Mouse (Mus musculus) cerebellum, adult 18-20 months (tissue): ENCODE measurements around the gene 9230112D13Rik.

ENCODE experiments used
- DNase-seq, 2 experiments: peaks; one replicate each; pipeline ENCODE4 v3.0.0; 2021

9230112D13Rik gene

DNA sequence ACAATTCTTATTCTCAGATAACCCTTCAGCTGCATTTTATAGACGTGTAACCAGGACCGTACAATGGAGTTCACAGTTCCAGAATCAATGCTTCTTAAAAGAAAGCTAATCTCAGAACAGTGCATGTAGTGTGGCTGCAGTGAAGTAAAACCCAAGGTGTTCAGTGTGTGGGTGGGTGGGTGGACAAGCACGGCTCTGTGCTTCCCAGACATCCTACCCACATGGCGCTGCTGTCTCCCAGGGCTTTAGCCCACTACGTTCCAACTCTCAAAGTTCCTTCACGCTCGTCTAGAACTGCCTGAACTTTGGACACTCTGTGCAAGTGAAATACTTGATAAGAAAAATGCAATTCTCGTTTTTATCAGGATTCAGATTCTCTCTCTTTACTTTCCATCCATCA lies at the start of gene 9230112D13Rik:
9230112D13Rik (minus strand) TSS at position 101 of the 400 bp plus-strand sequence.
- no peak for DNase-seq

DNA sequence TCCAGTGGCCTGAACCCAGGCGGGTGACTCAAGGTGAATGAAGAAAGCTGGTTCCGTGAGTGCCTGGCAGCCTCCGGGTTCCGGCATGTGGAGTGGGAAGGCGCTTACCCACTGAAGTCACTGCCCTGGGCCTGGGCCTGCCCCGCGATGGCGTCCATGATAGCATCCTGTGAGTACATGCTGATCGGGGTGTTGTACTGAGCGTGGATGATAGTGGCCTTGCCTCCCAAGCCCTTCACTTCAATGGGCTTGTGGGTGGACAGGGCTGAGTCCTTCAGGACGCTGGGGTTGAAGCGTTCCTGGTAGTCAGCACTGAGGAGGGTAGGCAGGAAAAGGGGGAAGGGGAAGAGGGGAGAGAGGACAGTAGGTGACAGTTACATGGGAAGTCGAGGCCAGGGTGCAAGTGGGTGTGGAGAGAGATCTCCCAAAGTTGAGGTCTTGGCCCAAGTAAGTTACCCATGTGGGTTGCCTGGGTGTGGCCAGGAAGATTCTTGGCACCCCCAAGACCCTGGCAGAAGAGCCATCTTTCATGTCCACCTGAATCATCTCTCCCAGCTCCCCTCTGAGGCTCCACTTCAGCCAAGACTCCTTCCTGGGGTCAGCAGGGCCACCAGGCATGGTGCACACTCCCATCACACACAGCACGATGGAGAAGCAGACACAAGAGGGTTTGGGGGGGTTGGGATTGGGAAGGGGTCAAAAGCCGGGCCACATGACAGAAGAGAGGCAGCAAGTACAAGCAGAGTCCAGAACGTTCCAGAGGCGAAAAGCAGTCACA lies 49.2 kb upstream of the 9230112D13Rik start:
- DNase-seq, result no peak

DNA sequence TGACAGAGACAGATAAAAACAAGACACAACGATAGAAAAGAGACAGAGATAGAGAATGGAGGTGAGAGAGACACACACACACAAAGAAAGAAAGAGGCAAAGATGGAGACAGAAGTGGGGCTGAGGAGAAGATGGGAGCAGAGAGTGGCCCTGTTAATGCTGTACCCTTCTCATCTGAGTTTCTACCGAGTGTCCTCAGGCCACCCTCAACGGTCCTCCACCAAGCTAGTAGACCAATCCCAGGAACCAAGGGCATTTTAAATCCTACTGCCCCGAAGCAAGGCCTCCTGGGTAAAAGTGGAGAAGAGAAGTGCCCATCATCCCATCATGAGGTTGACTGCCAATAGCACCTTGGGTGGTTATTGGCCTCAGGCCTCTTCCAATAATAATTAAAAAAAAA lies 48.3 kb upstream of the 9230112D13Rik start:
- DNase-seq, result no peak

DNA sequence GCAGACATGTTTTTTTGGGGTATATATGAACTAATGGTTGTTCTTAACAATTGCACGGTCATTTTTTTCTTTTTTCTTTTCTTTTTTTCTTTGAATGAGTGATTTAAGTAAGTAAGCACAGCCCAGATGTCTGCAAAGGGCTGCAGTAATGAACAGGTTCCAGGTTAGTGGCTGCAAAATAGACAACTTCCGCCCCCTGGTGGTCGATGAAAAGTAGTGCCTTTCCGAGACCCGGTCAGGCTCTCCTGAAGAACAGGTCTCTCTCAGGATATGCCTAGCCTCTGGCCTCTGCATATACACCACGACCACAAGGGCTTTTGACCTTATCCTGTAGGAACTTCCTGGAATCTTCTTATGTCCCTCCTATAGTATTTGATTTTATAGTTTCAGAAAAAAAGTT lies 47.7 kb upstream of the 9230112D13Rik start:
- peak; percentile 86 to 90 for DNase-seq

DNA sequence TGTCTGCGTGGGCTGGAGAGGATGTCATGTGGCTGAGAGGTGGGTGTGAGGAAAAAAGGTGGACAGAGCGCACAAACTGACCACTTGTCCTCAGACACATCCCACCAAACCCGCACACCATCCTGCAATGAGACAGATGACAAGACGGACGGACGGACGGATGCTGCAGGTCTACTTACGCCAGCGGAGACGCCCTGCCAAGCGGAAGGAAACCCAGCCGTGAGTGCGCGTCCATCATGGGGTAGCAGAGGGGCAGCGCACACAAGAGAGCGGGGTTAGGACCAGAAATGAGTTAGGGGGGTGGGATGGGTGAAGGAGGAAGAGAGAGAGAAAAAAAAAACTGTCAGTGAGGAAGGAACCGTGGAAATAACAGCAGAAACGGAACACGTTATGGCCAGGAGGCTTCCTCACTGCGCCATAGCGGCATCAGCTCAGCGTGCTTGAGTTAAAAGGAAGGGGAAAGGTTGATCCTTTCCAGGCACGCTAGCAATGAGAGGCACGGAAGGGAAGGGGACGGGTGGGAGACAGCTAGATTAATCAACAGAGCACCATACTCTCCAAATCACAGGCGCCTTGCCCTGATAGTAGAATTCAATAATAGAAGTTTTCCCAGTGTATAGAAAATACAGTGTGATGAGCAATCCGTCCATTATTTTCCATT lies 47.1 kb upstream of the 9230112D13Rik start:
- peak; percentile 12 to 26 for DNase-seq

DNA sequence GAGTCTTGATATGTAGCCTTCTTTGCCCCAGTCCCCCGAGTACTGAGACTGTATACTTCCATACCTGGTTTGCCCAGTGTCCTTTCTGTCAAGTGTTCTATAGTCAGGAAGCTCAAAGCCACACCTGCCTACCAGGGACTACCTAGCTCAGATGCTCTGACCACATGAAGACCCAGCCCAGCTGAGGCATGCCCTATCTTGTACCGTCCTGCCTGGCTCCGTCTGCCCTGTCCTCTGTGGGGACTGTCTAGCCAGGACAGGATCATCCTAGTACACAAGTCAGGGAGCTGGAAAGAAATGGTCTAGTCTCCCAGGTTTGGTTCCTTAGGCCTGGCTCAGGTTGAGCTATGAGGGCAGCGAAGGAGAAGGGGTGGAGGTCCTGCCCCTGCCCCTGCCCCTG lies 46.0 kb upstream of the 9230112D13Rik start:
- DNase-seq, result no peak

DNA sequence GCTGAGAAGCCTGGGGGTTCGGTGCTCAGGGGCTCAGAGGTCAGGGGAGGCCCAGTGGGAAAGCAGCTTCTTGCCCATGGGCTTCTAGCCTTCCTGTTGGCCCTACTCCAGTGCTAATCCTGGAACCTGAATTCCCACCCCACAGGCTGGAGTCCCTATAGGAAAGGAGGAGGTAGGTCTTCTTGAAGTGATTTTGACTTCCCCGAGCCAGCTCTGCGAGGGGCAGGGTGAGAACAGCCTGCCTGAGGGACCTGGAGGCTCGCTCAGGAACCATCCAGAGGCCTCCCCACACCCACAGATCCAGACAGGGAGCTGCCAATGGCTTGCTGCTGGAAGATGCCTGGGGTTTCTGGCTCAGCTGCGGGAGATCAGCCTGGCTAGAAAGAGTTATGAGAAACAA lies 45.1 kb upstream of the 9230112D13Rik start:
- DNase-seq, result no peak

DNA sequence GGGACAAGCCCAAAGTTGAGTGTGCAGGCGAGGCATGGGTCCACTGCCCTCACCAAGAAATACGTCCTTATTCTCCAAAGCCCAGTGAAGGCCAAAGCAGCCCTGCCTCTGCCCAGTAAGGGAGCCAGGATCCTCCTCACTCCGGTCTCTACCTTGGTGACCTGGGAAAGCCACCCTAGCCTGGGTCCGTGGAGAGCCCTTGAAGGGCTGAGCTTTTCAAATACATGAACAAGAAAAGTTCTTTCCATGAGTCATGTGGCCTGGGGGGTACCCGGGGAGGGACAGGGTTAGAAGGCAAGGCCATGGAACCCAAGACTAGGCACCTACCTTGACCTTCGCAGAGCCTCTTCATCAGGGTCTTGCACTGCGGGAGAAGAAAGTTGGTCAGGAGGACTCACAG lies 43.9 kb upstream of the 9230112D13Rik start:
- DNase-seq, result no peak

DNA sequence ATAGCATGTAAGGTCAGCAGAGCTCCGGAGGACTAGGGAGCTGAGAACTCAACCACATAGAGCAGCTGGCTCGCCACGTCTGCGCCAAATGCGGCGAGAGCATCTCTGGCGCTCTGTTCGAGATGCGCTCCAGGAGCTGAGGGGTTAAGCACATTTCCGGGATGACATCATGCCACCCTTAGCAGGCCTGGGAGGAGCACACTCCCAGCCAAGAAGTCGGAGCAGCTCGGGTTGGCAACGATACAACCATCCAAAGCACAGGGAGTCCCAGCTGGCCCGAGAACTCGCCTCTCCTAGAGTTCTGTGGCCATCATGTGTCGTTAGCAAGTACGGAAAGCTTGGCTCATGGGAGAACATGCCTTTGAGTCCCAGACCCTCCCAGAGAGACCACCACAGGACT lies 43.1 kb upstream of the 9230112D13Rik start:
- DNase-seq, result peak; percentile 41 to 47

DNA sequence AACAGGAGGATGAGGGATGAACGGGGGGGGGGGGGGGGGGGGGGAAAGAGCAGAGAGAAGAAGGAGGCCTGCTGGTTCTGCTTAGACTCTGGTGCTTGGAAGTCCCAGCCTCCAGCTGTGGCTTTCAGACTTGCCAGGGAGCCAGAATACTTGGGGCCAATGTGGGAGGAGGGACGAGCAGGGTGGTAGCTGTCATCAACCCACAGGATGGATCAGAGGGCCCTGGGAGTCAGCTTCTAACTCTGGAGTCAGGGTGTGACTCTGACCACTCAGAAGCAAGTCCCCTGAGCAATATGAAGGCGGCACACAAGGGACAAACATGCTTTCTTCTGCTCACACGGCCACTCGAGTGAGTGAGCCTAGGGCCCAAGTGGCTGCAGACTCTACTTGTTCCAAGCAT lies 42.0 kb upstream of the 9230112D13Rik start:
- no peak for DNase-seq

DNA sequence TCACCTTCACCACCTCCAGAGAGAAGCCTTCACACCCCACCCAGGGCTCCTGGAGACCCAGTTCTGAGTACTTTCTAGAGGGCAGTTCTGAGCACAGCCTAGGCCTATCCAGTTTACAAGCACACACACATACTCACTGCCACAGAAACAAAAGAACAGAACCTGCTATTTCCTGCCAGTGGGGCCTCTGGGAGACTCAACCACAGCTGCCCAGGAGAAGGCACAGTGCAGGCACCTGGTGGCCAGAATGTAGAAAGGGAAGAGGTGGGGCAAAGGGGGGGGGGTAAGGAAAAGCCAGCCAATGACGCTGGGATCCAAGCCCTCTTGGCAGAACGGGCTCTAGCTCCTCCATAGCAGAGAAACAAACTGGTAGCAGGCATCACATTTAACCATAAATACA lies 39.8 kb upstream of the 9230112D13Rik start:
- no peak for DNase-seq

DNA sequence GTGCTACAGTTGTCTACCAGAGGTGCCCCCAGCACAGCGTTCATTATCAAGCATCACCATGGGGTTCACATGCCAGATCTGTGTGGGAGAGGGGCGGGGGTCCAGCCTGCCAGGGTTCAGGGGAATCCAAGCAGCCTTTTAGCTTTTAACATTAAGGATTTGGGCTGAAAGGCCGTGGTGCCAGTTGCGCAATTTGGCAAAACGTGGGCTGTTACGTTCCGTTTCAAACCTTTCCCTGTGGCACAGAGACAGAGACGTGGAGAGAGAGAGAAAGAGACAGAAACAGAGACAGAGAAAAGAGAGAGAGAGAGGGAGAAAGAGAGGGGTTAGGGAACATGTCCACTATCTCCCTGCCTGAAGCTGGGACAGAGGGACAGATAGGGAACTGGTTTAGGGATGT lies 39.0 kb upstream of the 9230112D13Rik start:
- no peak for DNase-seq

DNA sequence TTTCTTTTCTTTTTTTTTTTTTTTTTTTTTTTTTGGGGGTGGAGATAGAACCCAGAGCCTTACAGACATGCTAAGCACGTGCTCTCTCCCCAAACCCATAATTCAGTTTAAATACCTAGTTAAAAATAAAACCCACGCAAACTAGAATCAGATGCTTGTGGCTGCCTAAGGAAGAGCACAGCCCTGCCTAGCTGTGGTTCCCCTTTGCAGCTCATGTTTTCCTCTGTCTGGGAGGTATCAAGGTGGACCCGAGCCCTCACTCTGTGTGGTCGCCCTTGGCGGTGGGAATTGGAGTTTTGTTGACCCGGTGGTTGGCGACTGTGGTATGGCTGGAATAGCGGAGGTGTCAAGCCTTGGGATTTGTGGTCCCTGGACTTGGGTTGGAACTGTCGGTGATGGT lies 36.3 kb upstream of the 9230112D13Rik start:
- no peak for DNase-seq

DNA sequence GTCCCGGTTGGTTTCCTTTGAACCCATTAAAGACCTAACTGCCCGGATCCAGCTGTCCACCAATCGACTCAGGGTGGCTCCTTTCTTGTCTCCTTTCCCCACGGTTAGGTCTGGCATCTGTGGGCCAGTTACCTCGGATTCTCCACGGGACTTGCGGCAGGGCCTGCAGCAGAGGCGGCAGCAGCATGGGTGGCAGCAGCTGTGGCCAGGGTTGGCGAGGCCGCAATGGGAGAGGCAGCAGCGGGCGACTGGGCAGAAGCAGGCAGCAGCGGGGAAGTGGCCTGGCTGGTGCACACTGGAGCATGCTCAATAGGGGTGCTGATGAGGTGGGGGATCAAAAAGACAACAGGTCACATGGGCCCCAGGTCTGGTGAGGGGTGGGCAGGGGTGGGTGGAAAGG lies 32.6 kb upstream of the 9230112D13Rik start:
- DNase-seq, result no peak

DNA sequence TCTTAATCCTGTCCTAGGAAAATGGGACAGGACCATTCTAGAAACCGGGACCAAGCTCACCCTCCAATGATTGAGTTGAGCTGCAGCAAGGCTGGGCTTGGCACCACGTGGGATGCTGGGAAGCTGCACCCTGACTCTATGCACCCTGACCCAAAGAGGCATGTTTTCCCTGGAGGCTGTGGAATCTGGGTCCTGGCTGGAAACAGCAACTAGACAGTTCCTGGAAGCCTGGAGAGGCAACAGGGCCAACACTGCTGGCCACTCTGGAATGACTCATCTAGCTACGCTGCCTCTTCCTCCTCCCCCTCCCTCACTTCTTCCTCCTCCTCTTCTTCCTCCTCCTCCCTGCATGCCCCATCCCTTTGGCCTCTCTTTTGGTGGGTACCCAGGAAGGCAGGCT lies 31.4 kb upstream of the 9230112D13Rik start:
- DNase-seq, result no peak

DNA sequence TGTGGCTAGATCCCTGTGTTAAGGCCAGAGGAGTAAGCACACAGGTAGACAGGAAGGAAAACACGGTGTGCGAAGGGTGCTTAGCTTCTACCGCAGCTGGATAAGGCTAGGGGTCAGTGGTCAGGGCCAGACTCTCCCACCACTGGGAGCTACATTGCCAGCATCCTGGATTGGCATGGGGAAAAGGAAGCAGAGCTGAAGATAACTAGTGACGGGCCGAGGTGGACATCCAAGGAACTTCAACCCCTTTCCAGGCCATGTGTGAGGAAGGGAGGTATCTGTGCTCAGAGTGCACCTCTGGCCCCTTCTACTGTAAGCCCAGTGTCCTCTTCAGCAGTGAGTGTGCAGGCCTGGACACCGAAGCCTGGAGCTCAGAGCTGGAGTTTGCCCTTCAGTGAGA lies 30.9 kb upstream of the 9230112D13Rik start:
- no peak for DNase-seq

DNA sequence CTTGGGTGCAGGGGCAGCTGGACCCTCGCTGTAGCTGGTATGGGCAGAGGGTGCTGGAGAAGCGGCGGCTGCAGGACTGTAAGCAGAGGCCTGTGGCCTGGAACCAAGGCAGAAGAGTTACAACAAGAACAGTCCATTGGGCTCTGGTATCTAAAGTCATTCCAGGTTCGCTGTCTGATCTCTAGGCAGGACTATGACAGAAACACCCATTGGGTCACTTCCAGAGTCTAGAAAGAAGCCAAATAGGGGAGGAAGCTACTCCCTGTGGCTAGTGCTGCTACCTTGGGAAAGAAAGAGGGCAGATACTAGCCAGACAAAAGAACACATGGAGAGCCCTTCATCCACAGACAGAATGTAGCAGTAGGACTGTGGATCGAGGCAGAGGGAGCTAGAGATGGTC lies 29.6 kb upstream of the 9230112D13Rik start:
- DNase-seq, result no peak

DNA sequence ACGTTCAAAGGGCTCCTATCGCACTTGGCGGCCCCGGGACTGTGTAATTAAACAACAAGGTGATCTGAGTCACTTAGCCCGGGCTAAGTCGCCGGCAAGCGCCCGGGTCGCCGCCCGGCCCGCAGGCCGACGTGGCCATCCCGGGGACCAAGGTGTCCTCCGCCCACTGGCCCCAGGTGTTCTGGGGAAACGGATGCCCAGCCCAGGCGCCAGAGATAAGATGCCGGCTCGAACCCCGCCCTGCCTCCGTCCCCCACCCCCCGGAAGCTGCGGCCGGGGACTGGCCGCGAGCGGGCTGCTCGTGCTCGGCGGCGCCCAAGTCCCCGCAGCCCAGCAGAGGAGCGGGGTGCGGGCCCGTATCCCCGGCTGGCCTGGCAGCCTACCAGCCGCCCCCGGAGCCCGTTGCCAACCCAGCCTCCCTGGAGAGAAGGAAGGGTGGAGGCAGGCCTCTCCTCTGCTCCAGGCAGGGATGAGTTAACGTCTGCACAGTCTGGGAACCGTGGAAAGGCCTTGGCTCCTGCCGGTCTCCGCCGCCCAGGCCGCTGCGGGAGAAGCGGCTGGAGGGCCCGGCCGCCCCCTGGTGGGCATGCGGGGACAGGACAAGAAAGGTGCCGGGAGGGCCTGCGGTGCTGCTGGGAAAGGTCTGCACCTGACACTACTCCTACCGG lies 26.5 kb upstream of the 9230112D13Rik start:
- DNase-seq, result peak; percentile 85 to 92

DNA sequence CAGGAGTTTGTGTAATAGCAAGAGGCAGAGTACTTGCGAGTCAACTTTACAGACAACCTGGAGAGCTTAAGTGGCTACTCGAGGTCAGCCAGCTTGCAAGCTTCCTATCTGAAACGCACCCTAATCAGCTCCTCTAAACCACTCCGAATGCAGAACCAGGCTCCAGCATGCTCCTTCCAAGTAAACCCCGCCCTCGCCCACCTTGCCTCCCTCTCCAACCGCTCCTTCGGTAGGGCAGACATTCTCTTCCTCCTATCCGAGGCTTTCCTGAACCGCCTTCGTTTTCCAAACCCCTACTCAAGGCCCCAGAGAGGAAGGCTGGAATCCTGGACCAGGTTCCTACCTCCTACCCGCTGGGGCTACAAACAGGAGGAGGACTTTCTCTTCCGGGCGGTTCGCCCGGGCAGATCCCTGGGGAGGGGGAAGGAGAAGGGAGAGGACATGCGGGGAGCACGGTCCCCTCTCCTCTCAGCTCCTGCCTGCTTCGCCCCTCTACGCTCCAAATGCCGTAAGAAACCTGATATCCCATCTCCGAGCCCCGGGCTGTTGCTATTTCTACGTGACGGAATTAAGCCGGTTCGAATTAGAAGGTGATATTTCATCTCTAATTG lies 25.9 kb upstream of the 9230112D13Rik start:
- peak; percentile 64 to 69 for DNase-seq

DNA sequence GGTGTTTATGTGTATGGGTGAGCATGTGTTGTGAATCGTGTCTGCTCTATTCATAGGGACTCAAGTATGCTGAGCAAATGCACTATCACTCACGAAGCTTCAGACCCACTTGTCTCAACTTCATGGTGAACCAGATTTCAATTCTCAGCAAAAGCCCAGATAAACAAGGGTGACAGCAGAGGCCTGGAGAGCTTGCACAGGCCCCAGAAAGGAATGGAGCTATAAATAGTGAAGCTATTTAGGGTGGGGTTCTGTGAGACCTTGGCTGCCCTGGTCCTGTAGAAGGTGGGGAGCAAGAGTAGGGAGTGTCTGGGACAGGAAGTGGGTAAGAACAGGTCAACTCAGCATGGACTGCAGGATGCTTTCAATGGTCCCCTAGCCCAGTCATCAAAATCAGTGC lies 21.9 kb upstream of the 9230112D13Rik start:
- no peak for DNase-seq

DNA sequence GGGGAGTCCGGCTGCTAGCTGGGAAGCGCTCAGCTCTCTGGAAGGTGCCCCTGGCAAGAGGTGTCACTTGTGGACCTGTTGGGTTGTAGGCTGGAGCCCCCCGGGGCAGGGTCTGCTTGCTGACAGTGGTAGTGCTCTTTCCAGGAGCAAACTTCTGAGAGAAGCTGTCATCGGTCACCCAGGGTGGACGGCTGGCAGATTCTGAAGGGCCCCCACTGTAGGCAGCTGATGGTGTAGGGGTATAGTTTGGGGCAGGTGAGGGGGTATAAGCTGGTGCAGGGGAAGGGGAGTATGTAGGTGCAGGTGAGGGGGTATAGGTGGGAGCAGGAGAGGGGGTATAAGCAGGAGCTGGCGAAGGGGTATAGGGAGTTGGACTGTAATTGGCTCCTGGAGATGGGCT lies 21.4 kb upstream of the 9230112D13Rik start:
- DNase-seq, result no peak

DNA sequence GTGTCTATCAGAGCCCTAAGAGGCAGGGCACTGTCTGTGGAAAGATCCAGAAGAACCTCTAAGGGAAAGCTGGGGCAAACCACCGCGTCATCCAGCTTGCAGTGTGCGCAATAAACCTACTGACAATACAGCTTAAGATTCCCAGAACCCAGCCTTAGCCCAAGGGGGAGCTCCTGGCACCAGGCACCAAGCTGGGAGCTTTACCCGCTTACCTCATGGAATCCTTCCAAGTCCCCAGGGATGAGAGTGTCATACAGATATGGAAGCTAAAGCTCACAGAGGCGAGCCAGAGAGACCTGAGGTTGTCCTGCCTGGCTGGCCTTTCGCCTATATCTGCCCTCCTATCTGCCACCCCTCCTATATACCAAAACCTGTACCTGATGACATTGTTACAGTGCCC lies 21.0 kb upstream of the 9230112D13Rik start:
- no peak for DNase-seq

DNA sequence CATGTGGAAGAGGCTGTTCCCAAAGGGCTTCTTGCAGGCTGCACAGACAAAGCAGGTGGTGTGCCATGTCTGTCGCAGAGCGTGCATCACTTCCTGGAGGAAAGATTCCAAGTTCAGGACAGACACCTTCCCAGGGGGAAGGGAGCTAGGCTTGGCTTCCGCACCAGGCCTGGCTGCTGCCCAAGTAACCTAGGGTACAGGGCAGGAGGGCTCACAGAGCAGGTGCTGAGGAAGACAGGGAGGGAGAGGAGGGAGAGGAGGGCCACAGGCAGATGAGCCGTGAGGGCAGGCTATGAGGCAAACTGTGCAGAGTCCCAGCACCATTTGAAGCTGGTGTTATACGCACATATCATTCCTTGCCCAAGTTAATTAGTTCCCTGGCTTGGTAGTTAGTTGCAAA lies 19.3 kb upstream of the 9230112D13Rik start:
- no peak for DNase-seq
